Mouse (Mus musculus): ENCODE measurements around the gene Slfnl1. TPM values are rescaled to one million over a fixed set of nuclear protein-coding genes. Genes with fewer than 3 reads are reported as not detected.

Slfnl1 gene
- polyA plus RNA-seq, 1 experiment from 2014 or later: not detected

- Histone ChIP-seq H3K27me3 (replicated peaks) (no peaks in the 10 kb centered on the region), H3K4me3 (replicated peaks) (no peak overlapping the region), H3K9me3 (no peaks in the 10 kb centered on the region), H3K36me3 (peaks cover 41% of the 10 kb centered on the region), H3K4me1 (no peaks in the 10 kb centered on the region), H3K9ac (no peak overlapping the region), H3K27ac (no peak overlapping the region), H3K4me2 (no peak overlapping the region)
- ATAC-seq (ENCODE audit: insufficient read depth, low FRiP score, low read depth): no peak
- 73% methylated on average over 1 of the region's 1 CpGs for WGBS
These were observed 12.9 kb downstream of the Slfnl1 start for GRCm38 (mm10) chr4:120544896-120545295.

- ATAC-seq (ENCODE audit: insufficient read depth, low FRiP score, low read depth): no peak
- 91% methylated on average over 6 of the region's 6 CpGs for WGBS
- Histone ChIP-seq H3K36me3 (peaks cover 48% of the 10 kb centered on the region), H3K4me3 (replicated peaks) (no peak overlapping the region), H3K4me2 (no peak overlapping the region), H3K9ac (no peak overlapping the region), H3K27ac (no peak overlapping the region), H3K9me3 (no peaks in the 10 kb centered on the region), H3K4me1 (no peaks in the 10 kb centered on the region), H3K27me3 (replicated peaks) (no peaks in the 10 kb centered on the region)
These were observed 24.6 kb downstream of the Slfnl1 start for GRCm38 (mm10) chr4:120556592-120556991.

DNA sequence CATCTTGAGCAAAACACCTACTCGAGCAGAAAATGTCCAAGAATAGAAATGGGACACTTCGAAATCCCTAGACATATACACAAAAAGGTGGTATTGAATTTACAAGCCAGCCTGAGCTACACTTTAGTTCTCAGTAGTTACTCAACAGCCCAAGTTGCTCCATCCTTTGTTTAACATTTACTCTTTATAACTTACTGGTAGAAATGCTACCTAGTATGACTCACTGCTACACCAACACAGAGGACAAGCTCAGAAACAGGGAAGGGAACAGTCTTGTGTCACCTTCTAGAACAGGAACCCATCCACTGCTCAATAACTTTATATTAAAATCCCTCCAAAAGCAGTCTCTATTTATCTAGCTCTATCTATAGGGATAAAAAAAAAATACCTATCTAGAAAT lies 33.7 kb downstream of the Slfnl1 start:
- no peaks in the 10 kb centered on the region for H3K9me3 ChIP-seq
- no peak for ATAC-seq (ENCODE audit: insufficient read depth, low FRiP score, low read depth)
- H3K27me3 ChIP-seq (replicated peaks): no peaks in the 10 kb centered on the region
- H3K27ac ChIP-seq: no peak overlapping the region
- H3K4me2 ChIP-seq: no peak overlapping the region
- peaks cover 9% of the 10 kb centered on the region for H3K4me1 ChIP-seq
- no peak overlapping the region for H3K4me3 ChIP-seq (replicated peaks)
- H3K9ac ChIP-seq: no peak overlapping the region
- H3K36me3 ChIP-seq: peaks cover 24% of the 10 kb centered on the region
- WGBS: 84% methylated on average over 2 of the region's 2 CpGs

GRCm38 (mm10) chr4:120568005-120568404 lies 36.0 kb downstream of the Slfnl1 start:
- Histone ChIP-seq H3K9ac (0 out of 2 replicates have a peak overlapping the region, but pooled peaks have one; percentile 13), H3K27ac (peak overlapping the region; percentile 80), H3K27me3 (replicated peaks) (no peaks in the 10 kb centered on the region), H3K4me3 (replicated peaks) (peak overlapping the region; percentile 16; the same call in 1 of the 2 replicates), H3K36me3 (peaks cover 12% of the 10 kb centered on the region), H3K4me1 (peaks cover 15% of the 10 kb centered on the region), H3K4me2 (peak overlapping the region; percentile 87), H3K9me3 (no peaks in the 10 kb centered on the region)
- 24% methylated on average over 5 of the region's 5 CpGs for WGBS
- ATAC-seq (ENCODE audit: insufficient read depth, low FRiP score, low read depth): no peak

DNA sequence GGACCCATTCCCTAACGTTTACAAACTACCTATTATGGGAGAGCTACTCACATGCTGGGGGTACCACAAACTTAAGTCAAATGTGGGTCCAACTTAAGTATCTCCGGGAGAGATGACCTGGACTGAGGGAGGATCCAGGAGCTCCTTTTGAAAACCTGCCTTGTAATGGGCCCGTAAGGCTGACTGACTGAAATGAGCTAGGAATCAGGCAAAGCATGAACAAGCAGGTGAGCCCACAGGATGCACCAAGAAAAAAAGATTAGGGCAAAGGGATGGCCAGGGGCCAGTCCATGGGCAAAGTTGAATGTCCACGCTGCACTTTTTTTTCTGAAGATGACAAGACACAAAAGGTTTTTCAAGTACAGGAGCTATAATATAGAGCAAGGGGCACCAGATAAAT lies 37.0 kb downstream of the Slfnl1 start:
- no peak for ATAC-seq (ENCODE audit: insufficient read depth, low FRiP score, low read depth)
- H3K27ac ChIP-seq: peak overlapping the region; percentile 94
- no peaks in the 10 kb centered on the region for H3K9me3 ChIP-seq
- H3K36me3 ChIP-seq: peaks cover 12% of the 10 kb centered on the region
- H3K4me3 ChIP-seq (replicated peaks): peak overlapping the region; percentile 92
- H3K4me2 ChIP-seq: peak overlapping the region; percentile 87
- peaks cover 15% of the 10 kb centered on the region for H3K4me1 ChIP-seq
- WGBS: 8% methylated on average over 4 of the region's 4 CpGs
- H3K27me3 ChIP-seq (replicated peaks): no peaks in the 10 kb centered on the region
- H3K9ac ChIP-seq: peak overlapping the region; percentile 88; the same call in 1 of the 2 replicates

- Histone ChIP-seq H3K27ac (peak within 1 kb of the TSS; percentile 94), H3K27me3 (replicated peaks) (no peaks in the 10 kb centered on the region), H3K36me3 (peaks cover 5% of the 10 kb centered on the region; the same call in 1 of the 2 replicates), H3K9me3 (no peaks in the 10 kb centered on the region), H3K4me2 (peak within 1 kb of the TSS; percentile 87), H3K4me1 (peaks cover 15% of the 10 kb centered on the region), H3K4me3 (replicated peaks) (peak within 1 kb of the TSS; percentile 92), H3K9ac (peak within 1 kb of the TSS; percentile 88)
- under 1% methylated on average over 97 of the region's 97 CpGs for WGBS
- peak; percentile 97 for ATAC-seq (ENCODE audit: insufficient read depth, low FRiP score, low read depth)
These were observed 37.7 kb downstream of the Slfnl1 start, which contains the start of gene Ctps for GRCm38 (mm10) chr4:120569486-120570437. TSS of gene Ctps (minus strand) at chr4:120570276.

DNA sequence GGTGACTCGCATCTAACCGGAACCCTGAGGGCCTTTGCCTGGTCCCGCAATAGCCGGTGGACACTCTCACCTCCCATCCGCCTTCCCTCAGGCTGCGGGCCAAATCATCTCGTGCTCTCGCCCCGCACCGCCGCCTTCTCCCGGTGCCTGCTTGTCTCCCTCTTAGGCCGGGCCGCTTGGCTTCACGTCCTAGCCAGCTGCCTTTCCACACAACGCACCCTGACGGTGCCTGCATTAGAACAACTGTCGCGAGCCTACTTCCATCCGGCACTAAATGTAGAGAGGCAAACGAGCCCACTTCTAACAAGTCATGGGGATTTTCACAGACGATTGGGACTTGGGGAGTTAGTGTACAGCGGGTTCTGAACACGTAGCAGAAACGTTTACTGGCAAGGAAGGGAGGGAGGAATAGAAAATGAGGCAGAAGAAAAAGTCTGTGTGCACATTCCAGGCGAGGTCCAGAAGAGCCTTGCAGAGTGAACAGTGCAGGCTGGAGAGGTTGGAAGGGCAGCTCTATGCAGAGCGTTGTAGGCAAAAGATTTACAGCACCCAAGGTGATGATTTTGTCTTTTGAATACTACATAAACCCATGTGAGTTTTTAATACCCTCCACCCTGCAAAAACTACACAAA lies 38.5 kb downstream of the Slfnl1 start:
- H3K4me2 ChIP-seq: peak overlapping the region; percentile 87

DNA sequence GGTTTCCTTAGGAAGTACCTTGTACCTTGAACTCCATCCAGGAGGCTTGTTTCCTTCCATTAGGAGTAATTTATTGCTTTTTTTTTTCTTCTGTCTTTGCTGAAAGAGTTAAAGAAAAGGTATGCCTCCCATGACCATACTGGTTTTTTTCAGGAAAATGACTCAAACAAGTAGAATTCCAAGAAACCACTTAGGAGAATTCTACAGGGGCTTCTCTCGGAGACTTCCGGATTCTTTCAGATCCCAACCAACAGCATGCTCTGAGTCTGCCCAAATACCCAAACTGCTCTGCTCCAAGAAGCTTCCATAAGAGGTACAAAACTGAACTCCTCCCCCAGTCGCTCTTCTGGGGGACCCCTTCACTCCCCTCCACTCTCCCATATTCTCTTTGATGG lies 39.0 kb downstream of the Slfnl1 start:
- Histone ChIP-seq H3K27me3 (replicated peaks) (no peaks in the 10 kb centered on the region), H3K9ac (no peak overlapping the region; the same call in 1 of the 2 replicates), H3K36me3 (0 out of 2 replicates have a peak, but pooled peaks cover 3% of the 10 kb centered on the region), H3K4me1 (peaks cover 15% of the 10 kb centered on the region), H3K9me3 (no peaks in the 10 kb centered on the region), H3K4me3 (replicated peaks) (peak overlapping the region; percentile 92), H3K4me2 (peak overlapping the region; percentile 87), H3K27ac (peak overlapping the region; percentile 94)
- WGBS: 64% methylated on average over 3 of the region's 3 CpGs
- no peak for ATAC-seq (ENCODE audit: insufficient read depth, low FRiP score, low read depth)

More for the DNA sequence above, 38.5 kb downstream of the Slfnl1 start:
- Histone ChIP-seq H3K4me3 (replicated peaks) (peak overlapping the region; percentile 92), H3K4me1 (peaks cover 15% of the 10 kb centered on the region), H3K9me3 (no peaks in the 10 kb centered on the region), H3K27ac (peak overlapping the region; percentile 94), H3K27me3 (replicated peaks) (no peaks in the 10 kb centered on the region), H3K9ac (peak overlapping the region; percentile 88), H3K36me3 (0 out of 2 replicates have a peak, but pooled peaks cover 3% of the 10 kb centered on the region)
- WGBS: under 1% methylated on average over 27 of the region's 27 CpGs
- ATAC-seq (ENCODE audit: insufficient read depth, low FRiP score, low read depth): peak; percentile 53

GRCm38 (mm10) chr4:120571691-120572090 lies 39.7 kb downstream of the Slfnl1 start:
- no peak overlapping the region for H3K4me3 ChIP-seq (replicated peaks)
- H3K27ac ChIP-seq: no peak overlapping the region
- H3K4me2 ChIP-seq: no peak overlapping the region
- H3K36me3 ChIP-seq: no peaks in the 10 kb centered on the region
- ATAC-seq (ENCODE audit: insufficient read depth, low FRiP score, low read depth): no peak
- H3K27me3 ChIP-seq (replicated peaks): no peaks in the 10 kb centered on the region
- H3K4me1 ChIP-seq: peaks cover 15% of the 10 kb centered on the region
- no peak overlapping the region for H3K9ac ChIP-seq
- no peaks in the 10 kb centered on the region for H3K9me3 ChIP-seq
- 46% methylated on average over 3 of the region's 3 CpGs for WGBS

- Histone ChIP-seq H3K27me3 (replicated peaks) (no peaks in the 10 kb centered on the region), H3K4me1 (no peaks in the 10 kb centered on the region), H3K9ac (no peak overlapping the region), H3K36me3 (no peaks in the 10 kb centered on the region), H3K9me3 (no peaks in the 10 kb centered on the region), H3K27ac (no peak overlapping the region), H3K4me3 (replicated peaks) (no peak overlapping the region), H3K4me2 (no peak overlapping the region)
- no peak for ATAC-seq (ENCODE audit: insufficient read depth, low FRiP score, low read depth)
- 57% methylated on average over 5 of the region's 5 CpGs for WGBS
These were observed 48.9 kb downstream of the Slfnl1 start for GRCm38 (mm10) chr4:120580894-120581293.

DNA sequence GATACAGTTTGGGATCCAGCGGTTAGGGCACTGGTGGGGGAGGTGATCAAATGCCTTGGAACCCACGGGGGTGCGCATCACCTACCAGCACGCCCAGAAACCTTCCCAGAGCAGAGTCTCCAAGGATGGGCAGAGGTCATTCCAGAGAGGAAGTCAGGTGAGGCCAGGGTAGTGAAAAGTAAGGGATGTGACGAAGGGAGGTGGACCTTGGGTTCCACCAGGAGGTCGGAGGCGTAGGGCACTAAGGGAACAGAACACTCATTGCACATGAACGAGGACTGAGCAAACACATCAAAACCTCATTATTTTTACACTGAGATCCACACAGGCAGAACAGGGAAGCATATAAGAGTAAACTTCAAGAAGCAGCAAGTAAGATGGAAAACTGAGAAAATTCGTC lies 49.7 kb downstream of the Slfnl1 start:
- 79% methylated on average over 9 of the region's 9 CpGs for WGBS
- H3K27ac ChIP-seq: no peak overlapping the region
- no peak overlapping the region for H3K4me3 ChIP-seq (replicated peaks)
- no peaks in the 10 kb centered on the region for H3K36me3 ChIP-seq
- no peaks in the 10 kb centered on the region for H3K4me1 ChIP-seq
- H3K9ac ChIP-seq: no peak overlapping the region
- ATAC-seq (ENCODE audit: insufficient read depth, low FRiP score, low read depth): no peak
- H3K9me3 ChIP-seq: no peaks in the 10 kb centered on the region
- H3K27me3 ChIP-seq (replicated peaks): no peaks in the 10 kb centered on the region
- H3K4me2 ChIP-seq: no peak overlapping the region

Data from stomach, embryonic 15.5 days (tissue).